Mouse (Mus musculus) brain, embryonic 14.5 days (tissue): ENCODE results near the gene Gm10251.
"Not testable (repeated sequence)": the region's sequence is repeated elsewhere in the genome, so short reads cannot be mapped to it uniquely, and the experiment has no call there.

Source experiments
- CTCF ChIP-seq: fragments of 200-500 bp; IDR thresholded peaks from 2 replicates; pipeline ENCODE4 v1.5.1; 2012; ENCODE audit warnings: inconsistent platforms, mild to moderate bottlenecking, moderate library complexity, borderline replicate concordance; ENCODE audit not compliant: insufficient read depth, insufficient read length; ENCODE audit errors: extremely low read depth
- POLR2A ChIP-seq: fragments of 200-500 bp; IDR thresholded peaks from 2 replicates; pipeline ENCODE4 v1.6.1; 2012; ENCODE audit warnings: mild to moderate bottlenecking, inconsistent platforms, borderline replicate concordance; ENCODE audit not compliant: poor library complexity, insufficient read depth, insufficient read length, severe bottlenecking; ENCODE audit errors: extremely low read depth

GRCm38 (mm10) chr14:6606436-6606835 is 77.5 kb downstream of the Gm10251 start:
- TF ChIP-seq POLR2A, CTCF: not testable (repeated sequence)
